Mouse (Mus musculus) cerebellum, adult (tissue): ENCODE measurements around the gene Pde6d.
A peak's percentile ranks its signal among the peaks of the same experiment; 100 is the strongest.
"Not testable (repeated sequence)": the region's sequence is repeated elsewhere in the genome, so short reads cannot be mapped to it uniquely, and the experiment has no call there.

ENCODE experiments used
- ATAC-seq: cut with Nextera tagmentation; 2 replicates; pipeline ENCODE4 v1.9.2; 2017; ENCODE audit warnings: mild to moderate bottlenecking, moderate library complexity, mixed read lengths; ENCODE audit not compliant: insufficient number of reproducible peaks, low FRiP score, low TSS enrichment

Gene Pde6d

GRCm38 (mm10) chr1:86527599-86528486 lies 54.6 kb downstream of the Pde6d start:
- ATAC-seq = peak; percentile 8; the same call in 1 of the 2 replicates

- ATAC-seq = no peak
These were observed 55.4 kb downstream of the Pde6d start for GRCm38 (mm10) chr1:86526789-86527598.

- ATAC-seq = peak; percentile 71
These were observed 56.2 kb downstream of the Pde6d start, which contains the start of gene Ptma for GRCm38 (mm10) chr1:86526116-86526788. Gene Ptma (plus strand): TSS chr1:86526726.

- ATAC-seq = peak; percentile 8; the same call in 1 of the 2 replicates
These were observed 56.8 kb downstream of the Pde6d start for GRCm38 (mm10) chr1:86525499-86526115.

- peak; percentile 70 for ATAC-seq
These were observed 57.6 kb downstream of the Pde6d start for GRCm38 (mm10) chr1:86524619-86525498.

GRCm38 (mm10) chr1:86523776-86524618 lies 58.4 kb downstream of the Pde6d start:
- no peak for ATAC-seq

GRCm38 (mm10) chr1:86522286-86522871 lies 60.0 kb downstream of the Pde6d start:
- no peak for ATAC-seq

- ATAC-seq = no peak
These were observed 62.1 kb downstream of the Pde6d start for GRCm38 (mm10) chr1:86520361-86520760.

GRCm38 (mm10) chr1:86517076-86517475 lies 65.4 kb downstream of the Pde6d start:
- ATAC-seq = no peak

GRCm38 (mm10) chr1:86515715-86516410 lies 66.6 kb downstream of the Pde6d start:
- no peak for ATAC-seq

GRCm38 (mm10) chr1:86513031-86513430 lies 69.4 kb downstream of the Pde6d start:
- ATAC-seq = not testable (repeated sequence)

- ATAC-seq = no peak
These were observed 70.2 kb downstream of the Pde6d start for GRCm38 (mm10) chr1:86512154-86512720.

- 0 out of 2 replicates have a peak, but pooled peaks have one; percentile 26 for ATAC-seq
These were observed 71.6 kb downstream of the Pde6d start for GRCm38 (mm10) chr1:86510676-86511441.

- no peak for ATAC-seq
These were observed 72.2 kb downstream of the Pde6d start for GRCm38 (mm10) chr1:86510266-86510665.

- ATAC-seq = no peak
These were observed 73.0 kb downstream of the Pde6d start for GRCm38 (mm10) chr1:86509410-86509809.

- no peak for ATAC-seq
These were observed 74.6 kb downstream of the Pde6d start for GRCm38 (mm10) chr1:86507866-86508265.
